Mouse (Mus musculus): ENCODE measurements around the gene Fer. TPM values are rescaled to one million over a fixed set of nuclear protein-coding genes. Genes with fewer than 3 reads are reported as not detected.

Gene Fer
- polyA plus RNA-seq, 1 experiment from 2014 or later = 36.6 TPM

DNA sequence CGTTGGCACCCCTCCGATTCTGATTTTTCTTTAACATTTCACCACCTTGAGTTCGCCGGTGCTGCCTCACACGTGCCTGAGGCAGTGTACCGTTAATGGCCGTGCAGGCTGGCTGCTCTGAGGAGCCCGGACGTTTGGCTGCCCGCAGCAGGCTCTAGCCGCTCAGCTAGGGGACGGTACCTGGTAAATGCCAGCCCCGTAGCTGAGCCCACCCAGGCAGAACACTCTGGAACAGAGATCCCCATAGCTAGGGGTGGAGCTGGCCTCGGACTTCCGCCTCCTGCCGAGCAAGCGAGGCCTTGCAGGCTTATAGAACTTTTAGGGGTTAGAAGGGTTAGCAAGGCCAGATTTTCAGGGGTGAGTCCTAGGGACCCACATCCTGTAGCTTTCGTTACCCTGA, 75.0 kb downstream of the Fer start:
- Histone ChIP-seq H3K27me3 (no peaks in the 10 kb centered on the region), H3K4me2 (no peak overlapping the region), H3K4me1 (peaks cover 2% of the 10 kb centered on the region; the same call in 1 of the 2 replicates), H3K4me3 (no peak overlapping the region), H3K36me3 (peaks cover 14% of the 10 kb centered on the region), H3K9me3 (no peaks in the 10 kb centered on the region), H3K27ac (no peak overlapping the region), H3K9ac (no peak overlapping the region)
- 38% methylated on average over 18 of the region's 18 CpGs for WGBS
- no peak for ATAC-seq (ENCODE audit: insufficient number of reproducible peaks, low FRiP score, low TSS enrichment, low read depth)

DNA sequence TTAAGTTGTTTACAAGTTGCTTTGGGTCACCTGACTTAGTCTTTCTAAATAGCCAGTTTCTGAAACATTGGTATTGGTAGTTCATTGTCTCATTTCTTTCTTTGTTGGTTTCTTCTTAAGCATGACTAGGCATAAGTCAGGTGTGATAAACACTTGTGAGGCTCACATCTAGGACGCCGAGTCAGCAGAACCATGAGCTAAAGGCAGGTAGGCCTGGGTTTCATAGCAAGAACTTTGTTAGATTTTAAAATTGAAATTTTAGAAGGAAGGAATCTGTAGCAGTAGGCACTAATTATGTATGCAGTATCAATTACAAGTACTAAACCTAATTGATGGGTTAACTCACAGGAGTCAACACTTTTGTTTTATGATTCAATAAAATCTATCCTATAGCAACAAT, 83.9 kb downstream of the Fer start:
- H3K9me3 ChIP-seq = no peaks in the 10 kb centered on the region
- no peak overlapping the region for H3K4me2 ChIP-seq
- no peak overlapping the region for H3K27ac ChIP-seq
- no peaks in the 10 kb centered on the region for H3K27me3 ChIP-seq
- no peak for ATAC-seq (ENCODE audit: insufficient number of reproducible peaks, low FRiP score, low TSS enrichment, low read depth)
- peaks cover 3% of the 10 kb centered on the region; the same call in 1 of the 2 replicates for H3K36me3 ChIP-seq
- no peak overlapping the region for H3K9ac ChIP-seq
- H3K4me3 ChIP-seq = no peak overlapping the region
- H3K4me1 ChIP-seq = no peaks in the 10 kb centered on the region
- 97% methylated on average over 2 of the region's 2 CpGs for WGBS

DNA sequence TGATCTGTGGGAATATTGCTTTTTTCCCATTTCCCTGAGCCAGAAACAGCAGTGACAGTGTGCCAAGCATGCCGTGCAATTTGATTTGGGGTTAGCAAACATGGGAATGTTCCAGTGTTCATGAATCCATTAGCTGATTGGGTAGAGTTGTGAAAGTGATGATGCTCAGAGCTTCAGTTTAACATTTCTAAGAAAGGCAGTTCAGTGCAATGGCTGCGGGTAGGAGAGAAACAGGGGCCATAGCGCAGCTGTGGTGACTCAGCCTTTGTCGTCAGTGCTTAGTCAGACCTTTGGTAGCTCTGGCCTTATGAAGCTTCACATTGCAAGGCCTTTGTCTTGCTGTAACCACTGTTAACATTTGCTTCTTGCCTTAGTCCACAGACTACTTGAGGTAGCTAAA, 85.9 kb downstream of the Fer start:
- Histone ChIP-seq H3K27ac (no peak overlapping the region), H3K4me3 (no peak overlapping the region), H3K4me2 (no peak overlapping the region), H3K36me3 (peaks cover 8% of the 10 kb centered on the region; the same call in 1 of the 2 replicates), H3K4me1 (no peaks in the 10 kb centered on the region), H3K9ac (no peak overlapping the region), H3K27me3 (no peaks in the 10 kb centered on the region), H3K9me3 (no peaks in the 10 kb centered on the region)
- ATAC-seq (ENCODE audit: insufficient number of reproducible peaks, low FRiP score, low TSS enrichment, low read depth) = no peak
- WGBS = 79% methylated on average over 4 of the region's 4 CpGs

DNA sequence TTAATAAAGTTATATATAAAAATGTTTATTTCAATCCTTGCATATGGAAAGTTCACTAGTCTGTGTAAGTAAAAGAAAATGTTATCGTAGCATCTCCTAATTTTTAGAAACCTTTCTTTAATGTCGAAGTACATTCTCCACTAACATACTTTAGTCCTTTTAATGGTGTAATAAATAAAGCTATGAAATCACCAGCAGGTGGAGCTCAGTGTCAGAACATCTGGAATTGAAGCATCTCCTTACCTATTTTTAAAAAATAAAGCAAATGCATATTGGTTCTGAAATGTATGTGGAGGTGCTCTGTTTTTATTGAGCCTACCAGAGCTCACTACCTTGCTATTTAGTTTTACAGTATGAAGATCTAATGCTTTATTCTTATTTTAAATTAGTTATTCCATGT, 88.6 kb downstream of the Fer start:
- Histone ChIP-seq H3K27me3 (no peaks in the 10 kb centered on the region), H3K4me3 (no peak overlapping the region), H3K9me3 (no peaks in the 10 kb centered on the region), H3K36me3 (peaks cover 4% of the 10 kb centered on the region; the same call in 1 of the 2 replicates), H3K4me2 (no peak overlapping the region), H3K27ac (no peak overlapping the region), H3K9ac (no peak overlapping the region), H3K4me1 (no peaks in the 10 kb centered on the region)
- no peak for ATAC-seq (ENCODE audit: insufficient number of reproducible peaks, low FRiP score, low TSS enrichment, low read depth)
- WGBS = 65% methylated on average over 2 of the region's 2 CpGs

DNA sequence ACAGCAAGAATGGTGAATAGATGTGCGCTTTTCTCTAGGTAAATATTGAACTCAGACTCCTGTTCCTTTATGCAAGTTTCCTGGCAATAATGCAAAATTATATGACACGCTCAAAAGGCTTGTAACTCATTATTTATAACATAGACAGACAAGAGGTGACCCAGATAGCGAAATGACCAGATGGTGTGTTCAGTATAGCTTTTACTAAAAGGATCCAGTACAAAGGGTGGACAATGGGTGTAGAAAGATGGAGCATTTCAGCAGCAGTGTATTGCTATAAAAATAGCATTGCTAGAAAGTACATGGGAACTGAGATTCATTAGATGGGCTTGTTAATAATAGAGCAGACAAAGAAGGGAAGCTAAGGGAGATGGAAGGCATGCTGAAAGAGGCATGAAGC, 104.2 kb downstream of the Fer start:
- Histone ChIP-seq H3K4me3 (no peak overlapping the region), H3K36me3 (no peaks in the 10 kb centered on the region), H3K27me3 (no peaks in the 10 kb centered on the region), H3K4me2 (no peak overlapping the region), H3K27ac (no peak overlapping the region), H3K9me3 (no peaks in the 10 kb centered on the region), H3K4me1 (no peaks in the 10 kb centered on the region), H3K9ac (no peak overlapping the region)
- no peak for ATAC-seq (ENCODE audit: insufficient number of reproducible peaks, low FRiP score, low TSS enrichment, low read depth)
- 88% methylated on average over 3 of the region's 3 CpGs for WGBS

DNA sequence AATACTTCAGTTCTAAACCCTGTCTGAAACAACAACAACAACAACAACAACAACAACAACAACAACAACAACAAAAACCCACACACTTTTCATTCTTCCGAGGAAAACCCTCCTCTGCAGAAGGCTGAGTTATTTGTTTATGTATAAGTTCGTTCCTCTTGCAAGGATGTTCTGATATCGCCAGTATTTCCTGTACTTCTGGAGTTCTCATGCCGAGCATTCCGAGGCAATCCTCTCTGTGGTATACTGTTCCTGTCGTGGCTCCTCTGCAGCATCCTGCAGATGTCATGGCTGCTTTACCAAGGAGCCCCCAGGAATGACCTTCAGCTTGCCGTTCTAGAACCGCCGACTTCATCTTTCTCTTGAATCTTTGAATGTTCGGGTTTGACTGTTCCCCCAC, 106.6 kb downstream of the Fer start:
- no peaks in the 10 kb centered on the region for H3K36me3 ChIP-seq
- no peak overlapping the region for H3K4me2 ChIP-seq
- no peaks in the 10 kb centered on the region for H3K4me1 ChIP-seq
- no peak for ATAC-seq (ENCODE audit: insufficient number of reproducible peaks, low FRiP score, low TSS enrichment, low read depth)
- 70% methylated on average over 10 of the region's 10 CpGs for WGBS
- H3K9ac ChIP-seq = no peak overlapping the region
- no peaks in the 10 kb centered on the region for H3K9me3 ChIP-seq
- no peak overlapping the region for H3K4me3 ChIP-seq
- H3K27ac ChIP-seq = no peak overlapping the region
- H3K27me3 ChIP-seq = no peaks in the 10 kb centered on the region

DNA sequence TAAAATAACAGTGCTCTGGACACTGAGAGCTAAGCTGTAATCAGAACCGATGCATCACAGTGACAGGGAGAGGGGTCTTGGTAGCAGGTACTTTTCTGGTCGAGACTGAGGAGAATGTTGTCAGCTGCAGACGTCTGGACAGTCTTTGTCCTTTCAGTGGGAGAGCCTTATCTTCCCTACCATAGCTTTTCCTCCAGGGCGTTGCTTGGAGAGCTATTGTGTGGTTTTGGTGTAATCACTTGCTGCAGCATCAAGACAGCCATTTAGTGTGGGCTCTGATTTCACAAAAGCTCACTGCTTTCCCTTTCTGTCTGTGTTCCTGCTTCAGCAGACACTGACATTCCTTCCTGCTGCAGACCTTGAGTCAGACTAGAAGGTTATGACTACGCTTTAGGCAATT, 107.4 kb downstream of the Fer start:
- Histone ChIP-seq H3K9me3 (no peaks in the 10 kb centered on the region), H3K27ac (no peak overlapping the region), H3K4me1 (no peaks in the 10 kb centered on the region), H3K9ac (no peak overlapping the region), H3K27me3 (no peaks in the 10 kb centered on the region), H3K4me2 (no peak overlapping the region), H3K4me3 (no peak overlapping the region), H3K36me3 (no peaks in the 10 kb centered on the region)
- 55% methylated on average over 5 of the region's 5 CpGs for WGBS
- no peak for ATAC-seq (ENCODE audit: insufficient number of reproducible peaks, low FRiP score, low TSS enrichment, low read depth)

DNA sequence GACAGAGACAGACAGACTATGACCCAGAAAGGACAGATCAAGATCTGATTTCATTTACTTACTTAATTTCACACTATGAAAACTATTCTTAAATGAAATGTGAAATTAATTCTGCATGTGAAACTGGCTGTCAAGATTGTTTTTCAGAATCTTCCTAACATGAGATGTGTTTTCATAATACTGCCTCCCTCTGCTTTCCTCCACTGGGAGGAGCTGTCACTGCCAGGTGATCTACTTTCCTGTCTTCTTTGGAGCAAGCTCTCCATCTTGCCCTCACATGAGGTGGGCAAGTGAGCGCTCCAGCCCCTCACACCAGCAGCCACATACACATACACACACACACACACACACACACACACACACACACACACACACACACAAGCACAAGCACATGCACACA, 108.1 kb downstream of the Fer start:
- H3K4me3 ChIP-seq = no peak overlapping the region
- no peaks in the 10 kb centered on the region for H3K27me3 ChIP-seq
- no peak overlapping the region for H3K27ac ChIP-seq
- WGBS = 87% methylated on average over 1 of the region's 1 CpGs
- ATAC-seq (ENCODE audit: insufficient number of reproducible peaks, low FRiP score, low TSS enrichment, low read depth) = no peak
- no peaks in the 10 kb centered on the region for H3K36me3 ChIP-seq
- H3K9me3 ChIP-seq = no peaks in the 10 kb centered on the region
- no peaks in the 10 kb centered on the region for H3K4me1 ChIP-seq
- H3K4me2 ChIP-seq = no peak overlapping the region
- no peak overlapping the region for H3K9ac ChIP-seq

DNA sequence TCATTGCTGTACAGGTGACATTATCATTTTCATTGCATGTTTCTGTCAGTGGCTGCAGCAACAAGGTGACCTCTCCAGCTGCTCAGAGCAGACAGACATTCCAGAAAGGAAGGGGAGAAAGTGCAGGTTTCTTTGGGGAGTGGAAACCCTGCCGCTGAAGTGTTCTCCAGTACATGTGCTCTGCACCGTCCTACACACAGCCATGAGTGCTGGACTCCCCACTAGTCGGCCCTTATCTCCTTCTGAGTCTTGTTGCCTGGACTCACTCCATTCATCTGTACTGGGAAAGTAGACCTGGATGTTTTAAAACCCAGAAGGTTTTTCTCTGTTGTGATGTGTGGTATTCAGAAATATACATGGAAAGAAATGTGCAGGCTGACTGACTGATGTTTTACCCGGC, 109.3 kb downstream of the Fer start:
- WGBS = 78% methylated on average over 4 of the region's 4 CpGs
- Histone ChIP-seq H3K36me3 (no peaks in the 10 kb centered on the region), H3K4me1 (no peaks in the 10 kb centered on the region), H3K4me2 (no peak overlapping the region), H3K9me3 (no peaks in the 10 kb centered on the region), H3K4me3 (no peak overlapping the region), H3K27me3 (no peaks in the 10 kb centered on the region), H3K27ac (no peak overlapping the region), H3K9ac (no peak overlapping the region)
- no peak for ATAC-seq (ENCODE audit: insufficient number of reproducible peaks, low FRiP score, low TSS enrichment, low read depth)

DNA sequence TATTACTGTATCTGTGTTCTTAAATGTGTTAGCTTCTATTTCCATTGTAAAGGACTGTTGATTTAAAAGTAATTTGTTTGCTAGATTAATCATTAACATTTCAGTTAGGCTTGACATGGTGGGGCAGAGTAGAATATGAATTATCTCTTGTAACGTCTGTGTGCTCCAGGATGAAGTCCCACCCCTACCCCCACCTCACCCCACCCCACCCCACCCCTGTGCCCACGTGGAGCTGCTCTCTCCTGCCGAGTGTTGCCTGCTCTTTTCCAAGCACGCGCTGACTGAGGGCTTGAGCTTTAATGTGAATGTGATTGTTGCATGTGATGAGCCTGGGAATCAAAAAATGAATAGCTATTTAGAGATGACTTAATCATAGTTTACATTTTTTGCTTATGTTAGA, 110.9 kb downstream of the Fer start:
- 56% methylated on average over 5 of the region's 5 CpGs for WGBS
- Histone ChIP-seq H3K9ac (no peak overlapping the region), H3K4me3 (no peak overlapping the region), H3K9me3 (no peaks in the 10 kb centered on the region), H3K27me3 (no peaks in the 10 kb centered on the region), H3K4me2 (no peak overlapping the region), H3K4me1 (no peaks in the 10 kb centered on the region), H3K27ac (no peak overlapping the region), H3K36me3 (no peaks in the 10 kb centered on the region)
- no peak for ATAC-seq (ENCODE audit: insufficient number of reproducible peaks, low FRiP score, low TSS enrichment, low read depth)

DNA sequence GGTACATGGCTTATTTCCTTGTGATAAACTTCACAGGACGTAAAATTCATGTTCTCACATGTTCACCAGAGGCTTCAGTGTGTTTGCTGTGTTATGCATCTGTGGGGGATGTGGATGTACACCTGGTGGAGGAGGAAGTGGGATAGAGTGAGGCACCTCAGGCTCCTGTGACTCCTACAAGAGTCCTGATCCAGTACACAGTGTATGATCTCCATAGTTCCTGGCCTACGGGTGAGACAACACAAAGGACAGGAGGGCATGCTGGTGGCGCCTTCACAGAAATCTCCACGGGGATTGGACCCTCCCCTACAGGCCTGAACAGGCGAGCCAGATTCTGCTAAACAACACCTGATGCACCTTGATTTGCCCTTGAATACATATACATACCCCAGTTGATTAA, 111.4 kb downstream of the Fer start:
- Histone ChIP-seq H3K27ac (no peak overlapping the region), H3K4me2 (no peak overlapping the region), H3K9ac (no peak overlapping the region), H3K27me3 (no peaks in the 10 kb centered on the region), H3K4me1 (no peaks in the 10 kb centered on the region), H3K9me3 (no peaks in the 10 kb centered on the region), H3K36me3 (no peaks in the 10 kb centered on the region), H3K4me3 (no peak overlapping the region)
- no peak for ATAC-seq (ENCODE audit: insufficient number of reproducible peaks, low FRiP score, low TSS enrichment, low read depth)
- 78% methylated on average over 5 of the region's 5 CpGs for WGBS

DNA sequence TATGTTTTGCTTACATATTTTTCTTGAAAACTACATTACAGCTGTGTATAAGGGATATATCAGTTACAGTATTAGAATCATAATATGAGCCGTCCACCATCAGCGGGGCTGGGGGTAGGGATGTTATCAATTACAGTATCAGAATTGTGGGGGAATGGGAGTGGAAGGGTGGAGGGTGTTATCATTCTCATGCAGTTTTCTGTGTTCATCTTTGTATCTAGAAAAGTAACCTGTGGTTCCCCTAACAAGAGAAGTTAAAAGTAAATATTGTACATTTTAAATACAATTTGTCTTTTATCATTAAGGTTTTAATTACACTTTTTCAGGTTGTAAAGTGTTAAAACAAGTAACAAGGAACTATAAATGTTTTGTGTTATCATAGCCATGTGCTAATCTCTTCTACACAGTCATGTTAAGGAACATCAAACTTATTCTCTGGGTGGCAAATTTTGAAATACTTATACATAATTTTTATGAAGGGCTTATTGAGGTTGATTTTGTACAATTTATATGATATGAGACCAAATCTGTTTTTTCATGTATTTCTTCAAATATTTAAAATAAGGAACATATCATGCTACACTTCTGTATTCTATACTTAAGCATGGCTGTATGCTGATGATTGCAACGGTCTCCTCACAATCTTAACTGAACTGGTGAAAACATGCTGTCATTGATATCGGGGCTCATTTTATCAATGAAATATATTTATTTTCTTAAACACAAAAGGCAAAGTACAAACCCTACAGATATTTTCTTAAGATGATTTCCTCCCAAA, 116.1 kb downstream of the Fer start:
- ATAC-seq (ENCODE audit: insufficient number of reproducible peaks, low FRiP score, low TSS enrichment, low read depth) = no peak
- no peak overlapping the region for H3K27ac ChIP-seq
- H3K27me3 ChIP-seq = no peaks in the 10 kb centered on the region
- H3K9me3 ChIP-seq = no peaks in the 10 kb centered on the region
- no peak overlapping the region for H3K4me2 ChIP-seq
- H3K36me3 ChIP-seq = no peaks in the 10 kb centered on the region
- no peak overlapping the region for H3K4me3 ChIP-seq
- 86% methylated on average over 4 of the region's 4 CpGs for WGBS
- H3K9ac ChIP-seq = no peak overlapping the region
- H3K4me1 ChIP-seq = no peaks in the 10 kb centered on the region

DNA sequence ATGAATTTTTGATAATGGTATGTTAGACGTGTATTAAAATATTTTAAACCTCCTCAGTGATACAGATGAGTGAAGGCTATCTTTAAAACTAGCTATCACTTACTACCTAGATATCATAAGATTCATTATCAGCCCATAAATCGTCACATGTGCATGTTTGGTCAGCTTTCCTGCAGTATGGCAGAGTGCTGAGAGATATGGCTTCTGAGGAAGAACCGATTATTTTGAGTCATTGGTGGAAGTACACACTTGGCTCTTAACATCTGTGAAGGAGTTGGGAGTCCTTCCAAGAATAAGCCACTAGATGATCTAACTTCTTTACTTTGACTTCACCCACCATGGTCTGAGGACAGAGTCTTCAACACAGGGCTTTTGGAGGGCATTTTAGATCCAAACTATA, 117.3 kb downstream of the Fer start:
- 83% methylated on average over 3 of the region's 3 CpGs for WGBS
- Histone ChIP-seq H3K4me3 (no peak overlapping the region), H3K27ac (no peak overlapping the region), H3K4me2 (no peak overlapping the region), H3K36me3 (no peaks in the 10 kb centered on the region), H3K4me1 (no peaks in the 10 kb centered on the region), H3K27me3 (no peaks in the 10 kb centered on the region), H3K9me3 (no peaks in the 10 kb centered on the region), H3K9ac (no peak overlapping the region)
- no peak for ATAC-seq (ENCODE audit: insufficient number of reproducible peaks, low FRiP score, low TSS enrichment, low read depth)
